Mouse (Mus musculus): ENCODE measurements around the gene Spatc1l.

Gene Spatc1l

GRCm38 (mm10) chr10:76561972-76562371 is at the start of gene Spatc1l:
Gene Spatc1l, plus strand, starts transcription at chr10:76562272.
- no peak for DNase-seq (ENCODE audit: low spot score)

- DNase-seq (ENCODE audit: low spot score): peak; percentile 71
Observed at GRCm38 (mm10) chr10:76512965-76513583, 49.0 kb upstream of the Spatc1l start.

GRCm38 (mm10) chr10:76530922-76531321 is 31.1 kb upstream of the Spatc1l start:
- no peak for DNase-seq (ENCODE audit: low spot score)

GRCm38 (mm10) chr10:76531375-76531774 is 30.7 kb upstream of the Spatc1l start, which contains the start of gene Lss:
Gene Lss, plus strand, starts transcription at chr10:76531588.
- DNase-seq (ENCODE audit: low spot score): peak; percentile 96

GRCm38 (mm10) chr10:76531828-76532227 is 30.2 kb upstream of the Spatc1l start:
- no peak for DNase-seq (ENCODE audit: low spot score)

GRCm38 (mm10) chr10:76535526-76535925 is 26.5 kb upstream of the Spatc1l start:
- no peak for DNase-seq (ENCODE audit: low spot score)

- DNase-seq (ENCODE audit: low spot score): peak; percentile 50
Observed at GRCm38 (mm10) chr10:76537619-76538018, 24.5 kb upstream of the Spatc1l start.

GRCm38 (mm10) chr10:76541336-76542085 is 20.6 kb upstream of the Spatc1l start:
- DNase-seq (ENCODE audit: low spot score): no peak

- DNase-seq (ENCODE audit: low spot score): no peak
Observed at GRCm38 (mm10) chr10:76542636-76543375, 19.3 kb upstream of the Spatc1l start.

GRCm38 (mm10) chr10:76546566-76546965 is 15.5 kb upstream of the Spatc1l start:
- DNase-seq (ENCODE audit: low spot score): no peak

GRCm38 (mm10) chr10:76548218-76548617 is 13.9 kb upstream of the Spatc1l start:
- DNase-seq (ENCODE audit: low spot score): no peak

GRCm38 (mm10) chr10:76550458-76550857 is 11.6 kb upstream of the Spatc1l start:
- no peak for DNase-seq (ENCODE audit: low spot score)

GRCm38 (mm10) chr10:76551556-76551955 is 10.5 kb upstream of the Spatc1l start:
- DNase-seq (ENCODE audit: low spot score): no peak

GRCm38 (mm10) chr10:76554061-76554460 is 8.0 kb upstream of the Spatc1l start:
- DNase-seq (ENCODE audit: low spot score): no peak

- no peak for DNase-seq (ENCODE audit: low spot score)
Observed at GRCm38 (mm10) chr10:76569996-76570685, 8.1 kb downstream of the Spatc1l start.

- DNase-seq (ENCODE audit: low spot score): no peak
Observed at GRCm38 (mm10) chr10:76571070-76571469, 9.0 kb downstream of the Spatc1l start.

- no peak for DNase-seq (ENCODE audit: low spot score)
Observed at GRCm38 (mm10) chr10:76572151-76572550, 10.1 kb downstream of the Spatc1l start.

- no peak for DNase-seq (ENCODE audit: low spot score)
Observed at GRCm38 (mm10) chr10:76575374-76575773, 13.3 kb downstream of the Spatc1l start, which contains the start of gene Ftcd. Gene Ftcd, plus strand, starts transcription at chr10:76575648.

- DNase-seq (ENCODE audit: low spot score): no peak
Observed at GRCm38 (mm10) chr10:76576920-76577319, 14.8 kb downstream of the Spatc1l start.

GRCm38 (mm10) chr10:76584138-76584537 is 22.1 kb downstream of the Spatc1l start:
- DNase-seq (ENCODE audit: low spot score): no peak

- DNase-seq (ENCODE audit: low spot score): no peak
Observed at GRCm38 (mm10) chr10:76586190-76586589, 24.1 kb downstream of the Spatc1l start.

GRCm38 (mm10) chr10:76590197-76590596 is 28.1 kb downstream of the Spatc1l start:
- no peak for DNase-seq (ENCODE audit: low spot score)
